Mouse (Mus musculus) intestine, embryonic 15.5 days (tissue): ENCODE measurements at regions not wholly inside any gene's neighbourhood (a gene's known extent, or its start where the extent isn't known, plus 50 kb on each side); places are given as distances from the start of the nearest gene placed in this dataset.

Experiments
- ATAC-seq: fragments of 200-750 bp; cut with Nextera tagmentation; 2 replicates; pipeline ENCODE4 v1.8.0; 2017; ENCODE audit warnings: moderate TSS enrichment, moderate library complexity
- H3K27ac ChIP-seq: fragments of 300-500 bp; sonication (generic); 2 replicates; pipeline ENCODE4 v1.5.1; 2015; ENCODE audit warnings: mild to moderate bottlenecking, inconsistent platforms
- H3K27me3 ChIP-seq: fragments of 300-500 bp; sonication (generic); replicated peaks from 2 replicates; pipeline ENCODE4 v1.6.1; 2015; ENCODE audit warnings: inconsistent platforms
- H3K36me3 ChIP-seq: fragments of 300-500 bp; sonication (generic); 2 replicates; pipeline ENCODE4 v1.6.1; 2015; ENCODE audit warnings: inconsistent platforms
- H3K4me1 ChIP-seq: fragments of 300-500 bp; sonication (generic); replicated peaks from 2 replicates; pipeline ENCODE4 v1.6.1; 2015; ENCODE audit warnings: inconsistent platforms
- H3K4me2 ChIP-seq: fragments of 300-500 bp; sonication (generic); replicated peaks from 2 replicates; pipeline ENCODE4 v1.6.1; 2015; ENCODE audit warnings: mild to moderate bottlenecking, inconsistent platforms
- H3K4me3 ChIP-seq: fragments of 300-500 bp; sonication (generic); replicated peaks from 2 replicates; pipeline ENCODE4 v1.5.1; 2015; ENCODE audit warnings: inconsistent platforms
- H3K9ac ChIP-seq: fragments of 300-500 bp; sonication (generic); 2 replicates; pipeline ENCODE4 v1.6.1; 2015; ENCODE audit warnings: inconsistent platforms
- H3K9me3 ChIP-seq: fragments of 300-500 bp; sonication (generic); 2 replicates; pipeline ENCODE4 v1.6.1; 2016; ENCODE audit warnings: inconsistent platforms
- WGBS: fragments of 180-500 bp; shearing (Covaris S2); methylation state at CpG from one replicate; pipeline ENCODE4 v1.1.7; 2015; 5-methylcytosine and 5-hydroxymethylcytosine counted together

DNA sequence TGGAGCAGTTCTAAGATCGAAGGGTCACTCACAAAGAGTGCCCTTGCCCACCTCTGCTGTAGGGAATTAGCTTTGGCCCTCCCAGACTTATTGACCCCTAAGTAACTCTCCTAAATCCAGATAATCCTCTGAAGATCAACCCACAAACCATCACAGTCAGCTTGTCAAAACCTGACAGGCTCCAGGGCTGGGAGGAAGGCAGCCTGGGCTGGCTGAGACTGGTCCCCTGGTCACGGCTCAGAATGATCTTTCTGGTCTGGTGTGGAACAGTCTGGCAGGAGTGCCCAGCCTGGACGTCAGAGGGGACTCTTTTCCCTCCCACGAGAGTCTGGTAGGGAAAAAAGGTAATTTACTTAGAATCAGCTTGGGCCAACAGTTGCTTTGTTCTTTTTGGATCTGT lies 99.0 kb upstream of the Haao start:
- H3K4me3 ChIP-seq = no peak overlapping the region
- H3K9ac ChIP-seq = no peak overlapping the region
- 48% methylated on average over 4 of the region's 4 CpGs for WGBS
- no peaks in the 10 kb centered on the region for H3K9me3 ChIP-seq
- ATAC-seq = no peak
- H3K4me2 ChIP-seq = no peak overlapping the region
- H3K36me3 ChIP-seq = no peaks in the 10 kb centered on the region
- no peaks in the 10 kb centered on the region for H3K4me1 ChIP-seq
- no peak overlapping the region for H3K27ac ChIP-seq
- H3K27me3 ChIP-seq = no peaks in the 10 kb centered on the region

DNA sequence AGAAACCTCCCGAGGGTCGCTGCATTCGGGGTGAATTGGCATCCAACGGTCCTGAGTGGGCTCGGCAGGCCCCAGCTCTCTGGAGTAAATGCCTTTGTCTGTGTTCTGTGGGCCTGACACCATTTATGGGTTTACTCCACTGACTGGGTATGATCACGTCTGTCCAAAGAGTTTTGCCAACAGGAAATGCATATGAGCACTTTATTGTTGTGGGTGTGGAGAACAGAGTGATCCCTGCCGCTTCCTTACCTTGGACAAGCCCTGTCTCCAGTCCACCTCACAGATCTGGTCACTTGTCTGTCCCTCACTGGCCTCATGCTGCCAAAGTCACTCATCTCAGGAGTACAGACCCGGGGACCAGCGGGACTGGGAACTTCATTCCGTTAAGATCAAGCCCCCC lies 91.6 kb upstream of the Haao start:
- Histone ChIP-seq H3K27me3 (no peaks in the 10 kb centered on the region), H3K9ac (no peak overlapping the region), H3K4me1 (peaks cover 23% of the 10 kb centered on the region), H3K36me3 (no peaks in the 10 kb centered on the region), H3K4me3 (no peak overlapping the region), H3K4me2 (no peak overlapping the region), H3K27ac (0 out of 2 replicates have a peak overlapping the region, but pooled peaks have one; percentile 4), H3K9me3 (no peaks in the 10 kb centered on the region)
- no peak for ATAC-seq
- WGBS = 72% methylated on average over 10 of the region's 10 CpGs

GRCm38 (mm10) chr17:83938671-83939244 lies 91.0 kb upstream of the Haao start:
- no peaks in the 10 kb centered on the region for H3K27me3 ChIP-seq
- no peaks in the 10 kb centered on the region for H3K36me3 ChIP-seq
- no peaks in the 10 kb centered on the region for H3K9me3 ChIP-seq
- no peak overlapping the region for H3K9ac ChIP-seq
- no peak overlapping the region for H3K4me3 ChIP-seq
- peaks cover 23% of the 10 kb centered on the region for H3K4me1 ChIP-seq
- H3K27ac ChIP-seq = 0 out of 2 replicates have a peak overlapping the region, but pooled peaks have one; percentile 4
- 55% methylated on average over 11 of the region's 11 CpGs for WGBS
- ATAC-seq = 0 out of 2 replicates have a peak, but pooled peaks have one; percentile 52
- H3K4me2 ChIP-seq = no peak overlapping the region

DNA sequence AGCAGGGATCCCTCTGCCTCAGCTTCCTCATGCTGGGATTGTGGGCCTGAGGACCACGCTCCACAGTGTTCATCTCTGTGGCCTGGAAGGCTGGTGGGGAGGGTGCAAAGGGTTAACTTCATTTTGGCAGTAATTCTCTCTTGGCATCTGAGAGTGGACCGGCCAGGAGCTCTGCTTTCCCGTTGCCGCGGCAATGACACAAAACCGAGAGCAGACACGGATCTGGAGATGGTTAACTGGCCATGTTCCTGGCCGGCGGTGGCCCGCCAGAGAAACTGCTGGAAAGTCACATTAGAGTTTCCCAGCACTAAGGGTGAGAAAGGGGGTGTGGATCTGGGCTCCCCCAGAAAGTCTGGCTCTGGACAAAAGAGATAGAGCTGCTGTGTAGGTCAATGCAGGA lies 89.8 kb upstream of the Haao start:
- Histone ChIP-seq H3K27me3 (no peaks in the 10 kb centered on the region), H3K36me3 (no peaks in the 10 kb centered on the region), H3K4me3 (no peak overlapping the region), H3K4me2 (no peak overlapping the region), H3K9me3 (no peaks in the 10 kb centered on the region), H3K4me1 (peaks cover 23% of the 10 kb centered on the region), H3K9ac (no peak overlapping the region), H3K27ac (no peak overlapping the region)
- WGBS = 40% methylated on average over 10 of the region's 10 CpGs
- ATAC-seq = no peak

GRCm38 (mm10) chr17:83936677-83937076 lies 88.9 kb upstream of the Haao start:
- ATAC-seq = no peak
- H3K27me3 ChIP-seq = no peaks in the 10 kb centered on the region
- no peak overlapping the region for H3K4me3 ChIP-seq
- no peaks in the 10 kb centered on the region for H3K9me3 ChIP-seq
- H3K4me1 ChIP-seq = peaks cover 23% of the 10 kb centered on the region
- H3K27ac ChIP-seq = no peak overlapping the region
- no peak overlapping the region for H3K9ac ChIP-seq
- H3K4me2 ChIP-seq = no peak overlapping the region
- 69% methylated on average over 9 of the region's 9 CpGs for WGBS
- H3K36me3 ChIP-seq = no peaks in the 10 kb centered on the region

GRCm38 (mm10) chr17:83935969-83936368 lies 88.2 kb upstream of the Haao start:
- WGBS = 40% methylated on average over 1 of the region's 1 CpGs
- no peak overlapping the region for H3K27ac ChIP-seq

GRCm38 (mm10) chr17:83935232-83935631 lies 87.5 kb upstream of the Haao start:
- Histone ChIP-seq H3K4me2 (no peak overlapping the region), H3K27me3 (no peaks in the 10 kb centered on the region), H3K9ac (no peak overlapping the region), H3K4me1 (peaks cover 23% of the 10 kb centered on the region), H3K36me3 (no peaks in the 10 kb centered on the region), H3K9me3 (no peaks in the 10 kb centered on the region), H3K27ac (no peak overlapping the region), H3K4me3 (no peak overlapping the region)
- WGBS = 67% methylated on average over 5 of the region's 5 CpGs
- ATAC-seq = peak; percentile 52; the same call in 1 of the 2 replicates

More at GRCm38 (mm10) chr17:83935969-83936368, 88.2 kb upstream of the Haao start:
- Histone ChIP-seq H3K4me3 (no peak overlapping the region), H3K9me3 (no peaks in the 10 kb centered on the region), H3K4me1 (peaks cover 23% of the 10 kb centered on the region), H3K36me3 (no peaks in the 10 kb centered on the region), H3K4me2 (no peak overlapping the region), H3K9ac (no peak overlapping the region), H3K27me3 (no peaks in the 10 kb centered on the region)
- no peak for ATAC-seq

- Histone ChIP-seq H3K27me3 (no peaks in the 10 kb centered on the region), H3K27ac (no peak overlapping the region), H3K36me3 (no peaks in the 10 kb centered on the region), H3K4me1 (peaks cover 12% of the 10 kb centered on the region), H3K4me3 (no peak overlapping the region), H3K4me2 (no peak overlapping the region), H3K9me3 (no peaks in the 10 kb centered on the region), H3K9ac (no peak overlapping the region)
- 89% methylated on average over 10 of the region's 10 CpGs for WGBS
- no peak for ATAC-seq
These were observed 86.0 kb upstream of the Haao start for GRCm38 (mm10) chr17:83933743-83934142.

- Histone ChIP-seq H3K9ac (no peak overlapping the region), H3K27me3 (no peaks in the 10 kb centered on the region), H3K27ac (no peak overlapping the region), H3K4me1 (no peaks in the 10 kb centered on the region), H3K4me3 (no peak overlapping the region), H3K9me3 (no peaks in the 10 kb centered on the region), H3K4me2 (no peak overlapping the region), H3K36me3 (no peaks in the 10 kb centered on the region)
- 81% methylated on average over 5 of the region's 5 CpGs for WGBS
- no peak for ATAC-seq
These were observed 82.6 kb upstream of the Haao start for GRCm38 (mm10) chr17:83930401-83930800.

DNA sequence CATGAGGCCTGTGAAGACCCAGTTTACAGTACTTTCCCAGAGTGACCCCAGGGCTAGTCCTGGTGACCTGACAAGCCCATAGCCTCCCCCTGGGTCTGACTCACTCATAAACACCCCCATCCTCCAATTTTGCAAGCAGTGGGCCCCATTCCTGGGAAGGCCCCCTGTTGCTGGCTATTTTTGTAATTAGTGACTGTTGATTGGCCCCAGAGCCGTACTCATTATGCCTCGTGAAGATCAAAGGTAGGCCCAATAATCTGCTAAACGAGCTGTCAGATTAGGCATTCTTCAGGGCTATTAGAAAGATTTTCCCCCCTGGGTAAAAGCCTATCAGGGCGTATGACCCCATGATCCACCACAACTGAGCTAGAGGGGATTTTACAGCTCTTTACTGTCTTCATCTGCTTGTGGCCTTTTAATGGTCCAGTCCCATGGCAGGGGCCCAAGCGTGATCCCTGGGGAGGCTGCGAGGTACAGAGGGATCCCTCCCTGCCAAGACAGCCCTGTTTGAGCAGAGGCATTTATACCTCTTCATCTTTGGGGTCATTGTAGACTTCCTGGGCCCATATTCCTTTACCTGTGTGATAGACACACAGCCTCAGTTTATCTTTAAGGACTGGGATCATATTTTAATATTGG lies 80.1 kb upstream of the Haao start:
- no peak overlapping the region for H3K9ac ChIP-seq
- no peak for ATAC-seq
- 0 out of 2 replicates have a peak, but pooled peaks cover 2% of the 10 kb centered on the region for H3K4me1 ChIP-seq
- H3K36me3 ChIP-seq = no peaks in the 10 kb centered on the region
- 62% methylated on average over 6 of the region's 6 CpGs for WGBS
- H3K27ac ChIP-seq = no peak overlapping the region
- H3K9me3 ChIP-seq = no peaks in the 10 kb centered on the region
- H3K4me2 ChIP-seq = no peak overlapping the region
- no peaks in the 10 kb centered on the region for H3K27me3 ChIP-seq
- H3K4me3 ChIP-seq = no peak overlapping the region

GRCm38 (mm10) chr17:83924259-83924922 lies 76.6 kb upstream of the Haao start:
- Histone ChIP-seq H3K4me2 (no peak overlapping the region), H3K27ac (no peak overlapping the region), H3K4me1 (peaks cover 11% of the 10 kb centered on the region; the same call in 1 of the 2 replicates), H3K27me3 (no peaks in the 10 kb centered on the region), H3K36me3 (no peaks in the 10 kb centered on the region), H3K4me3 (no peak overlapping the region), H3K9me3 (no peaks in the 10 kb centered on the region), H3K9ac (no peak overlapping the region)
- WGBS = 65% methylated on average over 16 of the region's 16 CpGs
- ATAC-seq = no peak

DNA sequence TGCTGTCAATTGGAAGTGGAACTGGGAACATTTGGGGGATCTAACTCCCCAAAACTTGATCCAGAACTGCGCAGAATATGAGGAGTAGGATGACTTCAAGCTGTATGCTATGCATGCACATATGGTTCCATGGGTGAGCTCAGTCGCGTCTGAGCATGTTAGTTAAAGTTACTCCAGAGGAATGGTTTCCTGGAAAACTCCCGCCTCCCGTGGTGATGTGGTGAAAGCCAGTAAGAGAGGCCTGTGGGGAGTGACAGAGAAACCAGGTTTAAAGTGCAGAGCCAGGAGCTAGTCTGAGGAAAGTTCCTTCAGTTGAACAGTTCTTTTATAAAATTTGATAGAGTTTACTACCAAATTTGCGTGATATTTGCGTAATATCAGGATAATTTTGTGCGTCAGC lies 73.1 kb upstream of the Haao start:
- no peak for ATAC-seq
- 72% methylated on average over 8 of the region's 8 CpGs for WGBS
- Histone ChIP-seq H3K4me3 (no peak overlapping the region), H3K27ac (no peak overlapping the region), H3K9ac (no peak overlapping the region), H3K9me3 (no peaks in the 10 kb centered on the region), H3K4me2 (no peak overlapping the region), H3K4me1 (peaks cover 30% of the 10 kb centered on the region), H3K27me3 (no peaks in the 10 kb centered on the region), H3K36me3 (no peaks in the 10 kb centered on the region)
